Mouse (Mus musculus) spleen, postnatal 14 days (tissue): Measurements from ENCODE around the gene Kctd12.

ENCODE experiments used
- DNase-seq, 2 experiments: peaks; one replicate each; pipeline ENCODE4 v3.0.0; 2021 to 2022; ENCODE audit warnings: low spot score in 2 of 2

Gene Kctd12

DNA sequence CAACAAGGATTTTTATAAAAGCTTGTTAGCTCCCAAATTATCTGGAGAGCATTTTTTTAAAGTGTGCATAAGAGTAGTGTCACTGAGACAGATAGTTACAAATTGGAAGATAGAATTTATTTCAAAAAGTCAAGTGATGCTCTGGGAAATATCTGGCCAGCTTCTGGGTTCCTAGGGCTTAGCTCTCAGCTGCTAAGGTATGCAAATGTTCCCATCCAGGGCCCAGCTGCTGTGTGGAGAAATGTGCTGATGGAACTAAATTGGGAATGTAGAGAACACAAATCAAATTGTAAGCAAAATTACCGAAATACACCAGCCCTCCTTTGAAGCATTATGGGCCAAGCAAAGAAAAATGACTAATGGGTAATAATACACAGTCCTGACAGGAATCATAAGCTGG, 16.6 kb downstream of the Kctd12 start:
- no peak for DNase-seq

DNA sequence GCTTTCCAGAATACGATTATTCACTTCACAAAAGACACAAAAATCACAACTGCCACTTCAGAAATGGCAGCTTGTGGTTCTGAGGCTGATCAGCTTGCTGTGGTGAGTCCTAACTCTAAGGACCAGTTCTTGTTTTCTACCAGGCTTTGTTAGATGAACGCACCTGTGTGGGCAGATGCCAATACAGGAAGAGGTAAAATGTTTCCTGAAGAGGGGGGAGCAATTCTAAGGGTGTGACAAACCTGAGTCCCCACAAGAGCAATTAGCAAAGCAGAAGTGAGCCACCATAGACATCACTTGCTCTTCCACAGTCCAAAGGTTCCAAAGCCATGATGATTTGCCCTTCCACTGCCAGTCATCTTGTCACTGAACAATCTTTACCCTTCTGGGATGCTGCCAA, 20.4 kb downstream of the Kctd12 start:
- no peak for DNase-seq

DNA sequence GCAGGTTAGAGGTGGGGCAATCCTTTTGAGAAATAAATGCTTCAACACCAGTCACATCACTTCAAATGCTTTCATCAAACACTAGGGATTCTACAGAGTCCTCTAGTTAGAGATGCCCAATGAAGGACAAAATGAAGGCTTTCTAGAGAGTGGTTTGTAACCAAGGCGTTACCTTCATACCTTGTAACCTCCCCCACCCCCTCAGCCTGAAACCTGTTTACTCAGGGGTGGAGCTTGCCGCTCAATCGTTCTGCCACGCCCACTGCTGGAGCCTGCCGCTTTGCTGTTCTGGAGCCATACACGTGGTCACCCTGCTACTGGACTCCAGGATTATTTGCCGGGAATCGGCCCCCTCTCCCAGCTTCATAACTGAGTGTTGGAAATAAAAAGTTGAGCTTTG, 28.9 kb downstream of the Kctd12 start:
- no peak for DNase-seq

DNA sequence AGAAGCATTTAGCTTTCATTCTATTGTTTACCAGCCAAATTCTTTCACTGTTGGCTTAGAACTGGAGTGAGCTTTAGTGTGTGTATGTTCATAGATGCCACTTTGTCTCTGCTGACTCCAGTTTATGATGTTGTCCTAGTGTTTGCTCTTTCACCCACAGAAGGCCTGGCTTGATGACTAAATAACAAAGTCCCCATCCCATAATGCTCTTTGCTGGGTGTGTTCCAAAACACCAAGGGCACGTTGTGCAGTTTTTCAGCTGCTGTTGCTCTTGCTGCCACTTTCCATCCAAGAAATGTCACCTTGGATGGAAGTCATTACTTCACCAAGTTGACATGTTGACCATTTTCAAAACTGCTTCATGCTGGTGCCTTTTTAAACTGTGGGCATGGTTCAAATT, 30.5 kb downstream of the Kctd12 start:
- no peak for DNase-seq

DNA sequence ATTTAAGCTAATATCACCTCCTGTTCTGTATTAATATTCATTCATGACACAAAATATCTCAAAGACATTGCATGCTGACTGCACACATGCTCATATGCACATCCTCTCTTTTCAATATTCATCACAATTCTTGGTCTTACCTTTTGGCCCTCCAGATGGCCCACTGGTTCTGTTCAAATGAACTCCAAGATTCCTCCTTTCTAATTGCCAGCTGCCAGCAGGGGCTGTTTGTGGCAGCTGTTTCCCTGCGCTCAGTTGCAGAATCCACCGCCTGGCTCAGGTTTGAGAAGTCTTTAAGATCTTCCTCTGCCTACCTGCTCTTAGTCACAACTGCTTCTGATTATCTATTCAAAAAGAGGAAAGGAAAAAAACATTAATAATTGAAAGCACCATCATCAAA, 34.6 kb downstream of the Kctd12 start:
- DNase-seq: no peak

DNA sequence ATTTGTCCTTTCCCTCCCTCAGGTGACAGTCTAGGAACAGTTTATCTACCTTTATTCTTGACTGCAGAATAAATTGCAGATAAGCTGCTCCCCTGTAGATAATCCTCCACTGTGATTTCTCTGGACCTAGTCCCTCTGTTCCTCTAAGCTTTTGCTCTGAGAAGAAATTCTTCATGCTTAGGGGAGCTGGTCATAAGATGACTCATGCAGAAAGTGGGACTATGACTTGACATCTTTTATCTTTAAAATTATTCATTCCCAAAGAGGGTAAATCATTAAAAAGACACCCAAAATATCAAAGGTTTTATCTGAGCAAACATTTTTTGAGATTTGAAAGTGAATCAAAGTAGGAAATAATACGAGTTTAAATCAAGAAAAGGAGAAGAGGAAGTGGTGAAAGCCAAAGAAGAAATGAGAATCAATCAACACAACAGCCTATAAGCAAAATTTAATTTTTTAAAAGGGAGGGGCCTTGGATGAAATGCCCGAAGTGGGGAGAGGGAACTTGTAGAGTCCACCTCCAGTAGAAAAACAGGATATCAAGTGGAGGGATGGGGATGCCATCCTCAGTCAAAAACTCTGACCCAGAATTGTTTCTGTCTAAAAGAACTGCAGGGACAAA, 40.1 kb downstream of the Kctd12 start:
- DNase-seq: no peak

DNA sequence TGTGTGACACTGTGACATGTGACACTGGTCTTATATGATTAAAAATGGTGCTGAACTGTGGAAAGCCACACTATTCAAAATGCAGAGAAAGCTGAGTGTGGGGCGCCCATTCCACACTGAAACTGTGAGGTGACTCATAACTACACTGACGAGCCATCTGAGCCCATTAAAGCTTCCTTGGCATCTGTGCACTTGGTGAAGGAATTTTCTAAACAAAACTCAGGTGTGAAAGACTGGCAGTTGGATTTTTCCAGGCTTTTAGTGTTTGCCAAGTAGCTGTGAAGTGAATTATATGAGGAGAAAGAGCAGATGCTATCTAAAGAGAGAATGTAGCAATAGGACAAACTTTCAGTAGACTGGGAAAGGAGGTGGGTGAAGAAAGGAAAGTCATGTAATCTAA, 47.6 kb downstream of the Kctd12 start:
- no peak for DNase-seq

DNA sequence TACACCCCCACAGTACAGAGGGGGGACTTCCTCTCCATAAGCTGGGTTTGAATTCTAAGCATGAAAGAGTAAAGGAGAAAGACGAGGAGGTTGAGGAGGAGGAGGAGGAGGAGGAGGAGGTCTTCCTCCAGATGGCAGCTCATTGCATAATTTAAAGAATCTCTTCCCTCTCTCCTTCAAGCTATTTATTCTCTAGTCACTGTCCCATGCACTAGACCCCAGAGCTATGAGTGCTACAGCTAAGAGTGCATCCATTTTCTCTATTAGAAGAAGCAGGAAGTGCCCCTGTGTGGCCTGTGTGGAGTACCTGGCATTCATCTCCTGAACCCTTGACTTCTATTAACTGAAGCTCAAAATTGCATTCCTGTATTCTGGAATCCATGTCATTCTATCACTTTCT, 51.5 kb downstream of the Kctd12 start:
- DNase-seq: no peak

DNA sequence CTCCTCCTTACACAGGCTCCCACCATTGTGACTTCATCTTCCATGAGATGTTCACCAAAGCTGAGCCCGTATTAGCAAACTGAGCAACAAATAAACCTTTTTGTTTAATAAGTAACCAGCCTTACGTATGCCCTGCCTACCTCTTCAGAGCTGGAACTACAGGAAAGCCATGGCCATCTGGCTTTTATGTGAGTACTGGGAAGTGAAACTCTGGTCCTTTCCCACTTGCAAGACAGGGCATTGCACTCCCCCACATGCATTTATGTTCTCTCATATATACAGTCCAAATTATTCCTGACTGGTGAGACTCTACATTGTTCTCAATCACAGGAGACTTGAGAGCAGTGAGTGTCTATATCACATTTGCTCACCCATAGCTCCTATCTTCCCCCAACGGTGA, 52.9 kb downstream of the Kctd12 start:
- DNase-seq: no peak

DNA sequence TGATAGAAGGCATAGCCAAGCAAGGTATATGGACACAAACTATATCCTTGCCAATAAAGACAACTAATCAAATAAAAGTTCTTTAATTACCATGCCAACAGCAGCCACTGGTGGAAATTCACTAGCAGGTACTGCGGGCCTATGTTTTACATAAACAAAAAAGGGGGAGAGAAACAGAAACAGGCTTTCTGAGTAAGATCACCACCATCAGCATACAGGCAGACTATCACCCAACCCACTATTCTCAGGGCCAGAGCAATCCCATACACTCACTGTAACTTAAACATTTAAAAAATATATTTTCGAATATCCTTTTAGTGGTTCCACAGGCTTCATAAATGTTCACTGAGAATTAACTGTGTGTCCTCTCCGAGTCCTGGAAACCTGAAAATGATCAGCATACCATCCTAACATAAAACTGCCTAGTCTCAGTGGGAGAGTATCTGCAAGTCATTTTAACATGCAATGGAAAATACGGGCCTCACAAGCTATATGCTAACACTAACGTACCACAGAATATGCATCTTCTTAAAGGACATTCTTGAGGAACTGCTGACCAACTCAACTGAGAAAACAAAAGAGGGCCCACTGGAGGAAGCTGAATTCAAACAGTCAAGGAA, 54.5 kb downstream of the Kctd12 start:
- DNase-seq: no peak
